Mouse (Mus musculus) gonadal fat pad, adult 2 months (tissue): Measurements from ENCODE around the gene Irf2bp2. TPM values are rescaled to one million over a fixed set of nuclear protein-coding genes. Genes with fewer than 3 reads are reported as not detected.

Source experiments
- polyA plus RNA-seq: library from polyadenylated mRNA; depleted of rRNA; stranded (reverse); fragments of >200 nt; gene quantifications from 2 replicates; pipeline ENCODE4 v1.2.3, GENCODE M21; 2012; rRNA removed

Irf2bp2 gene
- polyA plus RNA-seq, 1 experiment: 27.2 TPM

Other genes with a start within 250 kb of the Irf2bp2 start
- gene Coa6, start 171.5 kb downstream of the Irf2bp2 start, polyA plus RNA-seq: 32.4 and 33.4 TPM in 2 replicates
- gene Tarbp1, start 118.9 kb downstream of the Irf2bp2 start, polyA plus RNA-seq: 3.3 and 4.0 TPM in 2 replicates